Mouse (Mus musculus): ENCODE measurements around the gene E330009J07Rik.

E330009J07Rik gene

DNA sequence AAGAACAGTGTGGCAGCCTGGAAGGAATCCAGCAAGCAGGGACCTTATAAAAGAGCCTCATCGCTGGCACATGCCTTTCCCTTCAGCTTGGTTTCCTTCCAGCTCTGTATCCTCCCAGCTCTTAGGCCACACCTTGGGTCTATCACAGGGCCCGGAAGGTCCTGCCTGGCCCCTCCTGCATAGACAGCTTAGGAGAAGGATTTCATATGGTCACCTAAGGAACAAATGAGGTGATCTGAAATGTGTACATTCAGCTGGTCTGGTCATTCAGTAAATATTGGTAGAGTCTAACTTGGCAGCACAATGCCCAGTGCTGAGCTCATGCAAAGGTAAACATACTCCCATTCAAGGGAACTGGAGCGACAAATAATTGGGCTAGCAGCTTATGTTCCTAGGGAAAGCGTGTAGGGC, 6.4 kb downstream of the E330009J07Rik start:
- DNase-seq (ENCODE audit: low spot score): no peak

DNA sequence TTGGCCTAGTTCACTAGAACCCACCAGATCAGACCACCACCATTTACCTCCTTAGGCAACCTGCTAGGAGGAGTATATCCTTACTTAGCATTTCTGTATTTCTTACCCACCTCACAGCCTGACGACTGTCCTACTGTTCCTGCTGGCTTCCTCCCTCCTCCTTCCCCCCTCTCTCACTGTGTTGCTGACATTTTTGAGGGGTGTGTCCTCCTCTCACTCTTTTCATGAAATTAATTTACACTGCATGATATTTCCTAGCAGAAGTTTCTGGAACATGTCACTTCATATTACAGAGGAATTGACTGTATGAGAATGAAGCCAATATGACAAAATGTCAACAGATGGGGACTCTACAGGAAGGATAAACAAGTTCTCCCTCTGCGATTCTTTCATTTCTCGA, 7.2 kb downstream of the E330009J07Rik start:
- DNase-seq (ENCODE audit: low spot score): no peak

DNA sequence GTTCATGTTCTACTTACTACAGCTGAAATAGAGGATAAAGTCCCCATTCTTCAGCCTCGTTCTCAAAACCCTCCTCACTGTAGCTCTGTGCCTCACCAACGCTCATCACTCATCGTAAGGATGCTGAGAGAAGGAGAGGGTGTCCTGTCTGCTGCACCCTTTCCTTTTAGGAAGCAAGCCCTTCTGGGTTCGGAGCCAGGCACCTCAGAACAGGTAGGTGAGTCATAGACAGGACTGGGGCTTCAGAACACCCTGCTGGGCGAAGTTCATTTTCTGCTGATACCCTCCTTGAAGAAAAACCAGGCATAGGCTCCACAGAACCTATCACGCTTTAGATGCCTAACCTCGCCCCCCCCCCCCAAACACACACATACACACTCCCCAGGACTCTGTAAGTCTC, 8.5 kb downstream of the E330009J07Rik start:
- DNase-seq (ENCODE audit: low spot score): no peak

DNA sequence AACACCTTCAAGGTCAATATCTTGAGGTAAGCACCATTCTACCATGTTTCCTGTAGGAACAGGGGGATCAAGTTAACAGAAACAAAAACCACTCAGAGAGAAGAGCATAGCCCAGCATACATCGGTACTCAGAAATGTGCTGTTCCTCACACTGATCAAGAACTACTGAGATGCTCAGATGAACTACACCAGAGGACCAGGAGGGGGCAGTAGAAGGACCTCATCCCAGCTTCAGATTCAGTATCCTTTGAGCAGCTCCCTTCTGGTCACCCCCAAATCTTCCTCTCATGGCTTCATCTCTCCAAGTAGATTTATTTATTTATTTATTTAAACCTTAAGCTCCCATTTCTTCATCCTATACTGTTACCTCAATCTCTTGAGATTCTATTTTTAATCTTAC, 12.2 kb downstream of the E330009J07Rik start:
- DNase-seq (ENCODE audit: low spot score): no peak

DNA sequence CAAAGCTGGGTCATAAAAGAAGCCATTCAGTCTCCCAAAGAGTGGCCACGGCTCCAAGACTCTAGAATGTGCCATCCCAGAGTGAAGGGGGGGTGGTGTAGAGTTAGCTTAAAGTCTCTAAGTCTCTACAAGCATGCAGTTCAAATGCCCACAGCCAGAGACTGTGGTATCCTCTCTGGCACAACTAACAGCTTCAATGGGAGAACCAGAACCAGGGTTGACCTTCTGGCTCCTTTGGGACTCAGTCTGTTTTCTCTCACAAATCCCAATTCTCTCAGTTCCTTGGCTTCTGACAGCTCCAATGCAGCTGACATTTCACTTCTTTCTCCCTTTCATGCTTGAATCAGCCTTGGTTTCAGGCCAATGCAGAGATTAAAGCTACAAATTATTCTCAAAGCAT, 12.9 kb downstream of the E330009J07Rik start:
- DNase-seq (ENCODE audit: low spot score): no peak

DNA sequence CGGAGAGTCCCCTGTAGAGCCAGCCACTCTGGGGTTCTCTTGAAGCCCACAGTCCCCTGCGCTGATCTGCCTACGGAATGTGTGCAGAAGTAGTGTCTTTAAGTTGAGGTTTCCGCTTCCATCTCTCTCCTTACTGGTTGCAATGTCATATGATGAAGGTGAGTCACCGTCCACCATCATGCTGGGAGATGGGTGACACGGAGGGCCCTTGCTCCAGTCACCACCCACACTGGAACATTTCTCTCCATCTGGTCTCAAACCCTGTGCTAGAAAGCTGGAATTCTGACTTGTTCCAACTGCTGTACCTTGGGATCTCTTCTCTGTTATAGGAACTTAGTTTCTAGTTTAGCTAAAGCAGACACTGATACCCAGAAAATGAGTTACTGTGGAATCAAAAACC, 14.8 kb downstream of the E330009J07Rik start:
- no peak for DNase-seq (ENCODE audit: low spot score)

DNA sequence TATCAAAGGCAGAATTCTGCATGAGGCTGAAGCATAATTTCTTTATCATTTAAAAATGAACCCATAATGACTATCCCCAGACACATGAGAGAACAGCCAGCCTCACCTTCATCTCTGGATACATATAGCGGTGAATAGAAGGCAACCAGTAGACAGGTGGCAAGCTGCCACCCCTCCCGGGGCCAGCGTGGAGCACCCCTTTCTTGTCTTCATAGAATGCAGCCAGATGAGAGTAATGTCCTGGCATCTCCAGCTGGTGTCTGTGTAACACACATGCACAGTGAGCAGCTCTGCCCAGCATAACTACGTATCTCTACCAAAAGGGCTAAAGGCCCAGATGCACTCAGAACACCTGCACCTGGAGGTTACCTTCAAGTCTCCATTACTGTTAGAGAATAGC, 17.5 kb downstream of the E330009J07Rik start:
- no peak for DNase-seq (ENCODE audit: low spot score)

DNA sequence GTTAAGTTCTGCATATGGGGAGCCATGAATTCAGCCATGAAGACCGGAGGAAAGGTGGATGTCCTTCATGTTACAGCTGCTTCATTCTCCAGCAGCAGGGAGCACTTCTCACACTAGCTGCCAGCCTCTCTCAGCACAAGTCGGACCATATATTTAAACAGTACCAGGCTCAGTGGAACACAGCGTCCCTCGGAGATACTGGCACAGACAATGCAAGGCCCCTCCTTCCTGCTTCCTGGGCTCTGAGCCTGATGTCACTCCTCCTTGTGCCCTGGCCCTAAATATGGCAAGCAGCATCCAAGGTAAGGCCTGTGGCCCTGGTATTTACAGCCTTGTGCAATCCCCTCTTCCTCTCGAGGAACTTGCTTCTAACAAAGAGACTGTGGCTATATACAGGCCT, 20.1 kb downstream of the E330009J07Rik start:
- DNase-seq (ENCODE audit: low spot score): no peak

DNA sequence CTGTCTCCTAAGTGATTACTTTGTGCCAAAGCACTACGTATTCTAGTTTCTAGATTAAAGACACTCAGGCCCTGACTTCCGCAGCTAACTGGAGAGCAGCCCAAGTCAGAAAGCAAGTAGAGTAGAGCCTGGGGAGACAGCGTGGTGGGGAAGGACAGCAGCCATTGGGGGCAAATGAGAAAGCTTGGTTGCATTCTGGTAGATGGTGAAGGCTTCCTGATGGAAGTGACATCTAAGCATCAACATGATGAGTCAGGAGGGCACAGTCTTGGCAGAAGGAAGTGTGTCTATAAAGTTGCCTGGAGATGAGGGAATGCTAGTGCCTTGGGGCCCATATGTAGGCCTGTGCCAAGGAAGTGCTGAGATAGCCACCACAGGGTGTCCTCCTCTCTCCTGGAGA, 22.4 kb downstream of the E330009J07Rik start:
- DNase-seq (ENCODE audit: low spot score): no peak

DNA sequence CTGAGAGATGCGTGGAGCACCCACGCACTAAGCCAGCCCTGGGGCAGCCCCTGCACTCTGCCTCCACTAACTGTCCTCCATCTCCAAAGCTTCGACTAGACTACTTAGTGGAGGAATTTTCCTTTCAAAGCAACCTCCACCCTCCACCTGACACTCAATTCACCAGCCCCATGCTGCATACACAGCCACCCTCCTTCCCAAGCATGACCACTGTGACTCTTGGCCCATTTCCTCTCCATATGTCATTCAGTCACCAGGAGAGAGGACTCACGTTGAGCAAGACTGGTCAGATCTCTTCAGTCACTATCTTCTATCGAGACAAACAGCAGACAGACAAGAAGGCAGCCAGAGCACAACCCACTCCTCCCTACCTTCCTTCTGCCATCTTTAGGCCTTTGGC, 22.9 kb downstream of the E330009J07Rik start:
- DNase-seq (ENCODE audit: low spot score): no peak

DNA sequence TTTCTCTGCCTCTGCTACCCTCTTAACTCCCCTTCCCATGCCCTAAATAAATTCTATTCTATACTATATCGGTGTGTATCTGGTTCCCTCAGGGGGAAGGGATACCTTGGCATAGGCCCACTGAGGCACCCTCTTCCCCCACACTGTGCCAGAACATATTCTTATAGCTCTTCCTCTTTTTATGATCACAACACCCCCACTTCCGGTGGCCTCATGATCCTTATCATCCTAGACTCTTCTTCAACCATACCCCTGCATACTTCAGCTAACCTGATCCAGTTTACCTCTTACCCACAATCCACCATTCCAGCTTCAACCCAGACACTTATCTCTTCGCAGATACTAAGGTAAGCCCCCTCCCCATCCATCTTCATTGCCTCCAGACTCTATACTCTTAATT, 24.9 kb downstream of the E330009J07Rik start:
- DNase-seq (ENCODE audit: low spot score): no peak

DNA sequence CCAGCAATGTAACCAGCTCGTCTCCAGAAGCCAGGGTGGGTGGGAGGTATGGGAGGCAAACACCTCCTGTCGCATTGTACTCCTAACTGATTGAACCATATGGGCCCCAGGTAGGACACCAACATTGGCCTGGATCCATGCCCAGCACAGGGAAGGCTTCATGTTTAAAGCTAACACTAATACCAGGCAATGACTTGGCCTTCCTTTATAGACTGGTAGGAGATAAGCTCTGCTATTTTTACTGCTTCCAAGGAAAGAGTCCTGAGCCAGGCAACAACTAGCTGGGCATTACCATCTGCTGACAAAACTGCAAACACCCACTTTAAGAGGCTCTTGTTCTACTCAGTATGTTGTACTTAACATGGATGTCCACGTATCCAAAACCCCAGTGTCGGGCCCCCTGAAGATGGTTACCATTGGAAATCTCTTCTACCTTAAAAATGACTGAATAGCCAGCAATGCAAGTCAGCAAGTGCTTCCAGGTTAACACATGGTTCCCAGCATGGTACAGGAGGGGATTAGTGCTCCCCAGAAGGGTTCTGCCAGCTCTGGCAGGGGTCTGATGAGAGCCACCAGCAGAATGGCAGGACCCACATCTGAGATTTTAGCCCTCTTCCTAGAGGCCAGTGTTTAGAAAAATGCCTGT, 32.2 kb downstream of the E330009J07Rik start:
- DNase-seq (ENCODE audit: low spot score): no peak

DNA sequence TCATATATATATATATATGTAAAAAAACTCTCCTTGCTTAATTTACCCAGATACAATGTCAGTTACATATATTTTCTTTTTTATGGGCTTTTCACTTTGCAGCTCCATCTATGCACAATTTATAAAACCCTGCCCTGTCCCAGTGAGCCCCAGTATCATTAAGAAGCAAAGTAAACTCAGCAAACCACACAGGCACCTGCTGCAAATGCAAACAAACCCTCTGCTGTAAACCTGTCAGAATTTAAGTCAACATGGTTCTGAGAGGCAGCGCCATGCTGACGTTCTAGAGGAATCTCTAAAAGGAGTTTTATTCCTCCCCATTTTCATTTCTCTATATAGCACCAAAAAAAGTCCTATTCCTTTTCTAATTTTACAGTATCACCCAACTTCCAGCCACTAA, 33.9 kb downstream of the E330009J07Rik start:
- DNase-seq (ENCODE audit: low spot score): no peak

DNA sequence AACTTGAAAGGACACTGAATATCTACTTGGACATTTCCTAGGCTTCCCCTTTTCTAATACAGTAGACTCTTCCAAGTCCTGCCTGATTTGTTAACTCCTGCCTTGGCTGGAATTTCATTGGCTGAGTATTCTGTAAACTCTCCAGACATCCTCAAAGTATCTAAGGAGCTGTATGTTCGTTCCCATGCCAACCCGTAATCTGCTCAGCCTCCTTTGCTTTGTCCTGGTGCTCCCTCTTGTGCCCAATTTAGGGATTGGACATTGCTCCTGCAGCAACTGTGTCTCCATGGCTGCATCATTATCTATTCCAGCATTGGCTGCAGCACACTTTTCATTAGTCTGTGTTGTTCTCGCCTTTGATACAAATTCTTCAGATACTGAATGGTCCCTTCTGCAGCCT, 42.7 kb downstream of the E330009J07Rik start:
- no peak for DNase-seq (ENCODE audit: low spot score)

DNA sequence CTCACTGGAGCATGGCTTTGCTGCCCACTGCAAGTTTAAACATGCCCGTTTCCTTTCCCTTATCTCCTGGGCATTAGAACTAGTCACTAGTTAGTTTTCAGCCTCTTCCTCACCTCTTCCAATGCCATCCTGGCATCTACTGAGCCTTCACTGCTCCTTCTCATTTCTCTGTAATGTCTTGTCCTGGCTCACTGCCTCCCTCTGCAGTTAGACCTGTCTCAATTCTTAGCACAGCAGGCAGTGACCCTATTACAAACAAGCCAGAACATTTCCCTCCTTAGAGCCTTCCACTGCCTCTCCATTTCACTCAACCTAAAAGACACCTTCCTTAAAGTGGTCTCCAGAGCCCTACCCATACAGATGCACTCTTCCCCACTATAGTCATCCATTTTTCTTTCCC, 45.0 kb downstream of the E330009J07Rik start:
- DNase-seq (ENCODE audit: low spot score): no peak

DNA sequence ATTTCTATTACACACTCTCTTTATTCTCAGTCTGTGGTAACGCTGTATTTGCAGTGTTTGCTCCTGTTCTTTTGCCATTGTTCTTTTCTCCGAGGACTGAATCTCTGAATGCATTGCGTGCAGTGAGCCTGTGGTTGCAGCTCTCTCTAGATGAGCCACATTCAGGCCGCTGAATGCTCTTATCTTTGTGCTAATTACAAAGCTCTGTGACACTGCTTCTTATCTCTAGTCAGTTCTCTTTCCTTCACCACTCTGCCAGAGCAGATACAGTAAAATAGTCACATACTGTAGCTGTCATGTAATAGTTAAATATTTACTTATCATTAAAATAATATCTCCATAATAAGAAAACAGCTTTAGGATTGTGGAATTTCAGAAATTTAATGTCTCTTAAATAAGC, 47.3 kb downstream of the E330009J07Rik start:
- DNase-seq (ENCODE audit: low spot score): no peak

DNA sequence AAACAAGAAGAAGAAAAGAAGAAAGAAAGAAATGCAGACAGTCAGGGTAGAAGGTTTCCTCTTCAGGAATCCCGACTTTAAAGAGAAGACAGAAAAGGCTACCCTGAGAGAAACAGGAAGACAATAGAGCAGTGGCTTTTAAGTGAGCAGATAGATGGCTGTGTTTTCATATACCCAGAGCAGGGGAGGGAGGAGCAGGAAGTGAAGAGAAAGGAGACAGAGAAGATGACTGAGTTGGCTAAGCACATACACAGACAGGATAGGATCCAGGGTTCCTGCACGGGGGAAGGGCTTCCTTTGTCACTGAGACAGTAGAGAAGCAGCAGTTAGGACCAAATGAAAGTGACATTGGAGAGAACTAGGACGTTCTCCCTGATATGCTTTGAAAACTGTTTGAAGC, 50.3 kb downstream of the E330009J07Rik start:
- no peak for DNase-seq (ENCODE audit: low spot score)

DNA sequence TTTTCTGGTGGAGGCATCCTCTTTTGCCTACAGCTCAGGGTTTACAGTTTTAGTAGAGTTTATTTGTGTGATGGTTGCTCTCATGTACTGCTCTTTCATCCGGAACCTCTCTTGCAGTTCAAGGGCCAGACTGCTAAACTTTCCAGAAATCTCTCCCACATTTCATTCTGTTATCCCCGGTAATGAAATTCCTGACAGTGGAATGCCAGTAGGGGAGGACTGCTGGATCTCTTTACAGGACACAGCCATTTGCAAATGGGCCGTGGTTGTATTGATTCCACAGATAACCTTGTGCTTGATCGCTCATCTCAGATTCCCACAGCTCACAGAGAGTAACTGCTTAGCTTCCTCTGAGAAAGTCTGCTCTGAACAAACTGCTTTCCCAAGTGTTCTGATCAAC, 54.0 kb downstream of the E330009J07Rik start:
- DNase-seq (ENCODE audit: low spot score): no peak

DNA sequence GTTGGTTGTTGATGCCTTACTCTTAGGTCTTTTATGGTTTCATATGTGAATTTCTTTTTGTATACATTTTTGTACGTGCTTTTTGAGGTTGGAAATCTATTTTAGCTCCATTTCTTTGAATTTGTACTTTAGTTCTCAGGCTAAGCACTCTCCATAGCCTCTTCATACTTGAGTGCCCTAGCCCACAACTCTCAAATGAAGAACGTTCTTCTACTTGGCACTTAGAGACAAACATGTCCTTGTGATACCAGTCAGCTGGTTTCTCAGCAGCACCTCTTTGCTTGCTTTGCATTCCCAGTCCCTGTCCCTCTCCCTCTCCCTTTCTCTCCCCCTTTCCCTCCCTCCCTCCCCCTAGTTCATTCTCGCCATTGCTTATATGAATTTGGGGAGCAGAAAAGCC, 55.8 kb downstream of the E330009J07Rik start:
- no peak for DNase-seq (ENCODE audit: low spot score)

DNA sequence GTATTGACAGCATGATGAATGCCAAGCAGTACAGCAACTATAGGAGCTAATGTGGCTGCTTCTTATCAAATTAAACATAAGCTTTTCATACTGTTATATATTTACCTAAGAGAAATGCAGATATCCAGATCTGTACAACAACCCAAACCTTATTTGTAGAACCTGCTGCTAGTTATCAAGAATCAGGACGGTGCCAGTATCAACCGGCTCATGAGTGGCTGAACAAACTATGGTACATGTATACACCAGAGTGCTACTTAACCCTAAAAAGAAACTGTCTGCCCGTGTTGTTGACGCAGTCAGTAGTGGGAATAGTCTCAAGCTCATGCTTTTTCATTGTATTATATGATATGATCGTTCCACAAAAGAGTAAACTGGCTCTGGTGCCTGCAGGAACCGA, 64.9 kb downstream of the E330009J07Rik start:
- DNase-seq (ENCODE audit: low spot score): no peak

DNA sequence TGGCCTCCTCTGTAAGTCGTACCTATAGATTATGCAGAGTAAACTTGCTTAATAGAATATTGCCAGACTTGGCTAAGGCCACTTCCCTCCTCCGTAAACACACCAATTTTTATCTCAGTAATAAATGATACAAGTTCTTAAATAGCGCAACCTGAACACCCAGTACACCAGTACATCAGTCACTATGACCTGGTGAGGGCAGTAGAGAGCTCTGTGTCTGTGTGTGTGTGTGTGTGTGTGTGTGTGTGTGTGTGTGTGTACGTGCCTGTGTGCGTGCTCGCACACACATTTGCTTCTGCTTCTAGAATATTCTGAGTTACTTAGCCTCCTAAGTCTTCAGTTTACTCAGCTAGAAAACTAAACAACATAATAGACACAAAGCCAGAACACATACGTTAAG, 82.6 kb downstream of the E330009J07Rik start:
- DNase-seq (ENCODE audit: low spot score): no peak
